Mouse (Mus musculus) right cerebral cortex, postnatal 36 days (tissue): Measurements from ENCODE around the gene Myo7a.

Source experiments
- DNase-seq, 2 experiments: peaks; one replicate each; pipeline ENCODE4 v3.0.0; 2022; ENCODE audit warnings: low spot score in 2 of 2, mixed read lengths in 1 of 2

Myo7a gene

GRCm38 (mm10) chr7:98103002-98103941, 16.1 kb downstream of the Myo7a start:
- DNase-seq: peak; percentile 64 to 67

GRCm38 (mm10) chr7:98102488-98102887, 16.8 kb downstream of the Myo7a start:
- DNase-seq: no peak

- DNase-seq: no peak
Measured at GRCm38 (mm10) chr7:98097557-98097956, 21.8 kb downstream of the Myo7a start.

- no peak for DNase-seq
Measured at GRCm38 (mm10) chr7:98095852-98096251, 23.5 kb downstream of the Myo7a start.

GRCm38 (mm10) chr7:98086346-98086745, 33.0 kb downstream of the Myo7a start:
- DNase-seq: no peak

- no peak for DNase-seq
Measured at GRCm38 (mm10) chr7:98085314-98085713, 34.0 kb downstream of the Myo7a start.

- DNase-seq: no peak
Measured at GRCm38 (mm10) chr7:98084541-98085293, 34.6 kb downstream of the Myo7a start.

GRCm38 (mm10) chr7:98082376-98082775, 36.9 kb downstream of the Myo7a start:
- no peak for DNase-seq

- DNase-seq: no peak
Measured at GRCm38 (mm10) chr7:98077453-98077852, 41.9 kb downstream of the Myo7a start.

- peak; percentile 39 to 61 for DNase-seq
Measured at GRCm38 (mm10) chr7:98071620-98072019, 47.7 kb downstream of the Myo7a start.

- no peak for DNase-seq
Measured at GRCm38 (mm10) chr7:98066229-98066628, 53.1 kb downstream of the Myo7a start.

GRCm38 (mm10) chr7:98054942-98055341, 64.4 kb downstream of the Myo7a start:
- DNase-seq: no peak

- DNase-seq: no peak
Measured at GRCm38 (mm10) chr7:98054461-98054860, 64.9 kb downstream of the Myo7a start.

- no peak for DNase-seq
Measured at GRCm38 (mm10) chr7:98051980-98052379, 67.3 kb downstream of the Myo7a start.

GRCm38 (mm10) chr7:98048101-98048824, 71.1 kb downstream of the Myo7a start:
- DNase-seq: no peak

GRCm38 (mm10) chr7:98002617-98003016, 116.7 kb downstream of the Myo7a start:
- DNase-seq: no peak
